Mouse (Mus musculus) layer of hippocampus, postnatal 14 days (tissue): ENCODE measurements around the gene Snrpa1. TPM values are rescaled to one million over a fixed set of nuclear protein-coding genes. Genes with fewer than 3 reads are reported as not detected.
A peak's percentile ranks its signal among the peaks of the same experiment; 100 is the strongest.

Experiments
- DNase-seq, 2 experiments: peaks; one replicate each; pipeline ENCODE4 v3.0.0; 2021 to 2022; ENCODE audit warnings: low spot score in 2 of 2, mixed read lengths in 1 of 2
- total RNA-seq, 2 experiments: library from RNA; stranded (reverse); gene quantifications; 2 replicates each; pipeline ENCODE4 v1.2.3; 2021

Snrpa1 gene
- total RNA-seq, 2 experiments from 2014 or later = 29.6 to 33.7 TPM

DNA sequence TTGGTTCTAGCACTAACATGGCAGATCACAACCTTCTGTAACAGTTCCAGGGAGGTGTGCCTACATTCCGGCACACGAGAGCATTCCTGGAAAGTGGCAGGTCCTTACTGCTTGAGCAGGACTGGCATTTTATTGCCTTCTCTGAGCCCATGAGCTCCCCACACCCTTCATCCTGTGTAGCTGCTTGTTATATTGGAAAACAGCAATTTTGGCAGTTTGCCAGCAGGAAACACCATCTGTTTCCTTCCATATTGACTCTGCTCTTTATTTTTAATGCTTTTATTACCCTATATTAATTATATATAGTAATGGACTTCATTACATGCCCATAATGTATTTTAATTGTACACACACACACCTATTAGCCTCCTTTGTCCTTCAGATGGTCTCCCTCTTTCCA, 17.6 kb downstream of the Snrpa1 start:
- no peak for DNase-seq

DNA sequence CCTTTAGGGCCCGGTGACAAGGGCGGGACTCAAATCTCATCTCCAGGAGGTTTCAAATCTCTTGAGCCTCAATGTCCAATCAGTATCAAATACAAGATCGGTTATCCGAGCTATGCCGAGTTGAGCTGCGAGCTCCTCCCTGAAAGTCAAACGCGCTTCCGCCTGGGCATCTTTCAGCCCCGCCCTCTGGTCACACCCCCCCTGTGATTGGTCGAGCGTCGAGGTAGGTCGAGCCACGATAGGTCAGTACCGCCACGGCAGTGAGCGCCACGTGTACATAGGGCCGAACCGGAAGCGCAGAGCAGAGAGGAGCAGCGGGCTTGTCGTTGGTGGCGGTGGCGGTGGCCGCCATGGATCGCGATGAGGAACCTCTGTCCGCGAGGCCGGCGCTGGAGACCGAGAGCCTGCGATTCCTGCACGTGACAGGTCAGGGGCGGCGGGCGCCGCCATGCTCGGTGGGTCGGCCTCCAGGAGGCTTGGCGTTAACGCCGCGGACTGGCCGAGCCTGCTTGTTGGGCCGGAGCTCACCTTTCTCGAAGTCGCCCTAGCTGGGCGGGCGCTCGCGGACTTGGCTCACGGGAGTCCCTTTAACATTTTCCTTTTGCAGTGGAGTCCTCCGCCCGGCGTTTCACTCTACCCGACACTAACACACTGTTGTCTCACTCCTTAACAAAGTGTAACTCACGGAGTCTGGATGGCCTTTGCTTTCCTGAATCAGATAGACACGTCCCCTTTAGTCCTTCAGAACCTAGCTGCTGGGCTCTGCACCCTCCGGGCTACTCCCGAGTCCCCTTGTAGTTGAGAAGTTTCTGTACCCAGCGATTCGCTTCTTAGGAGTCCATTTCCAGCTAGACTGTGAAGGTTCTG, 20.8 kb downstream of the Snrpa1 start, which contains the start of gene Selenos:
TSS of gene Selenos (plus strand) at position 286 of the 867 bp plus-strand sequence.
- DNase-seq = peak; percentile 90 to 97

DNA sequence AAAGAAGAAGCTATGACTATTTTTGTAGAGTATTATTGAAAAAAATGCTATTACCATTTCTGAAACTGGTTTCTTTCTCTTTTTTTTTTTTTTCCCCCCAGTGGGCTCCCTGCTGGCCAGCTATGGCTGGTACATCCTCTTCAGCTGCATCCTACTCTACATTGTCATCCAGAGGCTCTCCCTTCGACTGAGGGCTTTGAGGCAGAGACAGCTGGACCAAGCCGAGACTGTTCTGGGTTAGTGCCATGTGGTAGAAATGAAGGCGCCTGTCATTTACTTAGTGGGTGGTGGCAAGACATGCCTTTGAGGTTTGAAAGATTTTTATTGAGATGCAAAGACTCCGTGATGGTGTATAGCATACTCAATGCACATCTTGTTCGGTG, 21.4 kb downstream of the Snrpa1 start:
- DNase-seq = no peak

DNA sequence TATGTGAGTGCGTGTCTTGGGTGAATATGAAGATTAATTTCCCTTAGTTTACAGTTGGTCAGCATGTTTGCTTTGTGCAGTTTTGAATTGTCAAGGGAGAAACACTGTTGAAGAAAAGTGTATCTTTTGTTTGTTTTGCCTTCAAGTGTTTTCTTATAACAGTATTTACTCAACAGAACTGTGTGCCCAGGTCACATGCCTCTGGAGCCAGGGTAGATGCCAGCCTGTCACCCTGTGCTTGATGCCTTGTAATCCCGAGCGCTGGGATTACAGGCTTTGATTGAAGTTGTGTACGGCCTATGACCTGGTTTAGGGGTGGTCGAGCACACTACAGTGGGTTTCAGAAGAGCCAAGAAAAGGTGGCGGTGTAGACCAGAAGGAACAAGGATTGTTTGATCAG, 25.0 kb downstream of the Snrpa1 start:
- DNase-seq = no peak

DNA sequence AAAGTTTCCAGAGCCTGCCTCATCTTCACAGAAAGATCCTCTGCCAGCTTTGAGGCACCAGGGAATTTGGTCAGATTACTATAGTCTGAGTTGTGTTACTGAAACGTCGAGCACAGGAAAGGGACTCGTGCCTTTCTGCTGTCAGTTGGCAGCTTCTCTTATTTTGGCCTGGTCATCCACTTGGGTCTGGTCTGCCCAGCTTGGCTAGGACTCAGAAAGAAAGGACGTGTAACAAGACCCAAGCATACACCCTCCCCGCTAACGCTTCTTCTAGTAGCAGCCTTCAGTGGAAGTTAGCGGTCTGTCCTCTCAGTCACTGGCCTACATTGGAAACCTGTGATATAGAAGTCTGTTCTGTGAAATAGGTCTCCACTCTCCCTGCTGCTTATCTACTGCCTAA, 25.7 kb downstream of the Snrpa1 start:
- DNase-seq = no peak

DNA sequence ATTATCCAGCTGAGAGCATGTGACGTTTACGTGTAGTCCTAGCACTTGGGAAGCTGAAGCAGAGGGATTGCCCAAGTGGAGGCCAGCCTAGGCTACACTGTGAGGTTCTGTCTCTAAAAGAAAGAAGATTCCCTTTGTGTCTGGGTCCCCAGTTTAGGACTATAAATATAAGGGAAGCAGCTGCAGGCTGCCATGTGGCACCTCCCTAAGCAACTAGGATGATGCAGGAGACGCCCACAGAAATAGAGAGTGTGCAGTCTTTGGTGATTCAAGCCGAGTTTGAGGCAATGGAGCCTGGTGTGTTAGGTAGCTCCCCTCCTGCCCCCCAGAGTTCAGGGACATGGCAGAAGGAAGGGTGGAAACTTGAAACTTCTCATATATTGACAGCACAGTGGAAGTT, 28.8 kb downstream of the Snrpa1 start:
- DNase-seq = no peak

DNA sequence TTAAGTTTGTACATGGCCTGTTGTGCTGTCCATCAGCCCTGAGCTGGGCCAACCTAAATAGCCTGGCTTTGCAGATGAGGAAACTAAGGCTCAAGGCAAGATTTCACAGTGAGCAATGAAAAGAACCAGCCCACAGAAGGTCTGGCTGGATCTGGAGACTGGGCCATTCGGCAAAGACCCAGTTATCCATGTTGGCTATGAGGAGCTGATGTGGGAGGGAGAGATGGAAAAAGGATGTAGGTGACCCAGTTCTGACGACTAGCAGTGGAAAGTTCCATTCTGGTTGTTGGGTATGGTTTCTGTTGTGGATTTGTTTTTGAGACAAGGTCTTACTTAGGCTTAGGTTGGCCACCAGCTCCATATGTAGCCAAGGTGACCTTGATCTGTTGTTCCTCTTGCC, 29.3 kb downstream of the Snrpa1 start:
- DNase-seq = no peak

DNA sequence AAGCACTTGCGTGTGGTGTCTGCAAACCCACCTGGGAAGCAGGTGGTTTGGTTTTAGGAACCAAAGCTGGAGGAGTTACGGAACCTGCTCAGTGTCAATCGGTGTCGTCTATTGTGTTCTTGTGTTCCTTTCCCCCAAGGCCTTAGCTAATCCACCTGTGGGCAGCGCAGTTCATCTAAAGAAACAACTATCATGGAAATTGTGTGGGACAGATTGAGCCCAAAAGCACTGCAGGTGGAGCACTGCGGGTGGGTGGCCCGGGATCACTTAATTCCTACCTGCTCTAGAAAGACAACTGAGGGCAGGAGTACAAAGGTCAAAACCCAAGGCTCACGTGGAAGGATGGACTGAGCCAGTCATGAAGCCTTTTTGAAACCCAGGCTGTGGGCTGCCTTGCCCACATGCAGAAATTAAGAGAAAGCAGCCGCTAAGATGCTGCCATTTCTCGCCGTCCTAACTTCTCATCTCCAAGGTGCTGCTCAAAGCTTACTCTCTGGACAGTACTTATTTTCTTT, 31.9 kb downstream of the Snrpa1 start:
- no peak for DNase-seq

DNA sequence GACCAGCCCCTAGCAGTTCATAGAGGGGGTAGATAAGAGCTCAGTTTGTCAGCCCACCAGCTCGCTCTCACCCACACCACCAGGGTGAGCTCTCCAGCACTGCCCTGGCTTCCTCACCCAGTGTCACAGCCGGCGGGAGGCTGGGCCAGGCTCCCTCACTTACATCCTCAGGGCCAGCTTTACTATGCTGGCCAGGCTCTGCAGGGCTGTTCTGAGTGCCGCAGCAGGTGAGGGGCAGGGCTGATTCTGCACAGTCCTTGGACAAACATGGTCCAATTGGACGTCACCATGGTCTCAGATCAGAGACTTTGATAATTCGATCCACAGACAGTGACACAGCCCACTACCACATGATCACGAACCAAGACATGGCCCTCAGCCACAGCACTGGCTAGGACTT, 32.8 kb downstream of the Snrpa1 start:
- no peak for DNase-seq

DNA sequence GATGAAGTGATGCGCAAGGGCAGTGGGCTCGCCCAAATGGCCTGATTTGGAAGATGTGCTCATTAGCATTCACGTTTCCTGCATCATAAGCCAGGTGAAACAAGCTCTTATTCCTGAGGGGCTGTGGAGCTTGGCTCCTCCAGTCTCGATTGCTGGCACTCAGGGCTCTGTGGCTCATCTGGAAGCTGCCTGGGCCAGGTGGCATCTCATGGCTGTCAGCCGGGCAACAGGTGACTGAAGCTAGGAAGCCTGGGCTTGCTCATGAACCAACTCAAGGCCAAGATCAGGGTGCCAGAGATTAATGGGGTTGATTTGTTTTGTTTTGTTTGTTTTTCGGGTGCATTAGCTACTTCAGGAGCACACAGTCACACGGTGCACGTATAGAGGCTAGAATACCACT, 33.9 kb downstream of the Snrpa1 start:
- no peak for DNase-seq

DNA sequence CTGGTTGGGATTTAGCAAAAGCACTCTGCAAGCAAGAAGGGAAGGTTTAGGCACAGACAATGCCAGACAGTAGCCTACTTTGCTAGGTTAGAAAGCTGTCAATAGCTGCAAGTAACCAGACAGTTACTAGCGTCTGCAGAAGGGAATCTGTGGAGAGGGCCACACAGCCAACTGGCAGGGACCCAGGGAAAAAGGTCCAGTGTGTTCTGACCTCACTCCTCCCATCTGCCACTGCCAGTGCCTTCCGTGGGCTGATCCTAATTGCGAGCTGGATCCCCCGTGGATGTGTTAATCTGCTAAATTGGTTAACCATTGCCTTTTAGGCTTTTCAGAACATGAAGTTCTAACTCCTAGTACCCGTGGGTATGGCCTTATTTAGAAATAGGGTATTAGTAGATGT, 35.3 kb downstream of the Snrpa1 start:
- DNase-seq = no peak

DNA sequence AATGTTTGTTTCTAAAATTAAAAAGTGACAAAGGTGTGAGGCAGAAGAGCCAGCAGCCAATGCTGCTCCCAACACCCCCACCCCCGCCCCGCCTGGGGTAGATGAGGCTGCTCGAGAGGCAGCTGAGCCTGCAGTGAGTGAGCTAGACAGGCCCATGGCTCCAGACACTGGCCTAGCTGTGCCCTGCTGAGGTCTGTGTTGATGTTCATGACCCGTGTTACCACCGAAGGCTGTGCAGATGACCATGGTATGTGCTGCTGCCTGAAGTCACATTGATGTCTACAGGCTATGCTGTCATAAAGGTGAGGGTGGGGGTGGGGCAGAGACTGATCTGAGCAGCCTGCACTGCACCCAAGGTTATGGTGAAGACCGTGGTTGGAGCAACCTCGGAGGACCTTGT, 40.0 kb downstream of the Snrpa1 start:
- no peak for DNase-seq

DNA sequence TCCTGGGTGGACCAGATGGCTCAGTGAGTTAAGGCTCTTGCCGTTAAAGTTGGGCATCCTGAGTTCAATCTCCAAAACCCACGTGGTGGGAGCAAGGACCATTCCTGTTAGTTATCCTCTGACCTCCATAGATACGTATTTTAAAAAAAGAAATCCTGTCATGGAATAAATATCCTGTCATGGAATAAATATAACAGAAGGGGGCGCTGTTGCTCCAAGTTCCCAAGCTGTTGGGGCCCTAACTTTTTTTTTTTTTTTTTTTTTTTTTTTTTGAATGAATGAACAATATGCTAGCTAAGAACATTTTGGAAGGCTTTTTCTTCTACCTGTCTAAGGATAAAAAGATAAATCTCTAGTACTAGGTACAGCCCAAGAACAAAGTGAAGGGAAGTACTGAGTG, 43.1 kb downstream of the Snrpa1 start:
- peak in 1 of 2 experiments; percentile 57 for DNase-seq

DNA sequence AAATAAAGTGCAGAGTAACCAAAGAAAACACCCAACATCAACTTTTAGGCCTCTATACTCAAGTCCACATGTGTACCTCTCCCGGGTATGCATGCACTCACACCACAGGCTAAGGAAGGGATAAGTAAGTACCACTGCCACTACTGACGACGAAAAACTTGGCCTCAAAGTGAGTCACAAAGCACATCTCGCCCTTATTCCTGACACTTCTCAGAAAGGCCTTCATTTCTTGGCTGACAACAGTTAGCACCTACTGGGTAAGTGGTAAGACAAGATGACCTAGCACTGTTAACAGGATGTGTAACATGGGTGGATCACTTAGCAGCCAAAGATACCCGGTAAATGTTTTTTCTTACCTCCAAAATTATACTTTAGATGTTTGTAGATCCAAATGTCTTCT, 45.7 kb downstream of the Snrpa1 start:
- no peak for DNase-seq

DNA sequence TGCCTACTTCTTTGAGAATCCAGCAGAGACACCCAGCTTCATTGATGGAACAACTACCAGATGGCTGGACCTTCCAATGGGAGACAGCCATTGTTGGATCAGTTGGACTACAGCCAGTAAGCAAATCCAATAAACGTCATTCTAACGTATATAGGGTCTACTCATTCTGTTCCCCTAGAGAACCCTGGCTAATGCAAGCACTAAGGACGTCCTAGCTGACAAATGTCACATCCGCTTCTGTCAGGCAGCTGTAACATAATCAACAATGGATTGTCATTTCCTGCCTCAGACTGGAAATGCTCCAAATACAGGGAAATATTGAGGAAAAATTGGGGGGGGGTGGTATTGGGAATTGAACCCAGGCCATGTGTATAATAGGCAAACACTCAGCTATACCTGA, 47.0 kb downstream of the Snrpa1 start:
- no peak for DNase-seq

DNA sequence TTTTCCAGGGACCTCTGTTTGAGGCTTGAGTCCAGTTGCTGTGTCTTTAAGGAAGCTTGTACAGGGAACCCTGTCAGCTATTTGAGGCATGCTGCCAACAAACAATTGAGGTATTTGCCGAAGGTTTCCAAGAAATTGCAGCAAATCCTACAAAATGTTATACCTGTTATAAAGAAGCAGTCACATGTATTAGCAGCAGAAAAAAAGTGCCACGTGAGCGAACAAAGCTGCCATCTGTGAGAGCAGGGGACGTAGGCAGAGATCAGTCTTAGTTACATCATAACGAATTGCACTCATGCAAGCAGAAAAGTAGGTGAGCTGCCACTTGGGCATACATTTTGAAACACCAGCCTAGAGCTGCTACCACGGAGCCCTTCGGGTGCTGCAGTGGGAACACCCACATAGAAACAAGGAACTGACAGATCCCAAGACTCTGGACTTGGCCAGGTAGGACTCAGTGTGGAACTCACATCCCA, 47.8 kb downstream of the Snrpa1 start:
- no peak for DNase-seq

DNA sequence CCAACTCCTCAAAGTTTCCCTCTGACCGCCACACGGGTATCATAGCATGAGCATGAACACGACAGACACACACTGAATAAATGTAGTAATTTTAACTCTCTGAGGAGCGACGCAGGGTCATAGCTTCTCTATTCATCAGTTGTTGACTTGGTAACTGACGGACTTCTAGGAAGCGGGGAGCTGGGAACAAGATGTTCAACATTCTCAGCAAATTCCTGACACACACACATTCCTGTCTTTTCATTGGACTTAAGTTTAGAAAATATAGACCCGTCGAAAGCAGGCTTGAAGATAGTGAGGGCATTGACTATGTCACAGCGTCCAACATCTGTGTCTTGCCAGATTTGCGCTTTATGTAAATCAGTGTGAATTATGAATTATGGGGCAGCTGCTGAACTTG, 48.4 kb downstream of the Snrpa1 start:
- no peak for DNase-seq

DNA sequence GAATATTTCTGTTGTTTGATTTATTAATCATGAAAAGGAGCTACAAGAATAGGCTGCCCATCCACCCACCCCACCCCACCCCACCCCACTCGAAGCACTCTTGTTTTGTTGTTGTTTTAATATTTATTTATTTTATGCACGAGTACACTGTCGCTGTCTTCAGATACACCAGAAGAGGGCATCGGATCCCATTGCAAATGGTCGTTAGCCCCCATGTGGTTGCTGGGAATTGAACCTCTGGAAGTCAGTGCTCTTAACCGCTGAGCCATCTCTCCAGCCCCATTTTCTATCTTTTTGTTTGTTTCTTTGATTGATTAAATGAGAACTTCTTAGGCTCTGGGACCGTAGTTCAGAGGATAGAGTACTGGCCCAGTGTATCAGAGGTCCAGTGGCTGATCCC, 49.1 kb downstream of the Snrpa1 start:
- no peak for DNase-seq

DNA sequence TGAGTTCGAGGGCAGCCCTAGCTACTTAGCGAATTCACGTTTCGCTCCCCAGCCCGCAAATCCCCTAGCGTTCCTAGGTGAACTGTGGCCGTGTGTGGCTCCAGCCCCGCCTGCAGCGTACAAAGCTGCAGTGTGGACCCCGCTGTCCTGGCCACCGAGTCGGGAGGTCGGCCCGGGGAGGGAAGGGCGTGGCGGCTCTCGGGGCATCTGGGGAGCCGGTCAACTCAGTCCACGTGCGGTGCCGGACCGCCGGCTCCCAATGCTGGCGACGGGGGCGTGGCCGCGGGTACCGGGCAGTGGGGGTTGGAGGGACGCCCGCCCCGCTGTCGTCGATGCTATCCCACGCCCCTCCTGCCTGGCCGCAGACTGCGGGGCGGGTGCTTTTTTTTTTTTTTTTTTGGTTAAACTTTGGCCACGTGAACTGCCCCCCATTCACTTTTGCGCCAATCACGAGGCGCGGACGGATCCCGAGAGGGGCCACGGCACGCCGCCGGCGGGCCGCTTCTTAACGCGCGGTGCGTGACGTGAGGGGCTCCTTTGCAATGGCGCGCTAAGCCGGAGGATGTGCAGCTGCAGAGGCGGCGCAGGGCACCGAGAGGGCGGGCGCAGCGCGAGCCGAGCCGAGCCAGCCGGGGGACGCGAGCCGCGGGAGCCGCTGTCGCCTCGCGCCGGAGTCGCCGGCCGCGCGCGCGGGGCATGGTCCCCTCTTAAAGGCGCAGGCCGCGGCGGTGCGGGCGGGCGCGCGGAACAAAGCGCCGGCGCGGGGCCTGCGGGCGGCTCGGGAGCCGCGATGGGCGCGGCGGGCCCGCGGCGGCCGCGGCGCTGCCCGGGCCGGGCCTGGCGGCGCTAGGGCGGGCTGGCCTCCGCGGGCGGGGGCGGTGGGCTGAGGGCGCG, 50.4 kb downstream of the Snrpa1 start, which contains the start of gene Chsy1:
TSS of gene Chsy1 (plus strand) at position 555 of the 894 bp plus-strand sequence.
- DNase-seq = peak; percentile 92

DNA sequence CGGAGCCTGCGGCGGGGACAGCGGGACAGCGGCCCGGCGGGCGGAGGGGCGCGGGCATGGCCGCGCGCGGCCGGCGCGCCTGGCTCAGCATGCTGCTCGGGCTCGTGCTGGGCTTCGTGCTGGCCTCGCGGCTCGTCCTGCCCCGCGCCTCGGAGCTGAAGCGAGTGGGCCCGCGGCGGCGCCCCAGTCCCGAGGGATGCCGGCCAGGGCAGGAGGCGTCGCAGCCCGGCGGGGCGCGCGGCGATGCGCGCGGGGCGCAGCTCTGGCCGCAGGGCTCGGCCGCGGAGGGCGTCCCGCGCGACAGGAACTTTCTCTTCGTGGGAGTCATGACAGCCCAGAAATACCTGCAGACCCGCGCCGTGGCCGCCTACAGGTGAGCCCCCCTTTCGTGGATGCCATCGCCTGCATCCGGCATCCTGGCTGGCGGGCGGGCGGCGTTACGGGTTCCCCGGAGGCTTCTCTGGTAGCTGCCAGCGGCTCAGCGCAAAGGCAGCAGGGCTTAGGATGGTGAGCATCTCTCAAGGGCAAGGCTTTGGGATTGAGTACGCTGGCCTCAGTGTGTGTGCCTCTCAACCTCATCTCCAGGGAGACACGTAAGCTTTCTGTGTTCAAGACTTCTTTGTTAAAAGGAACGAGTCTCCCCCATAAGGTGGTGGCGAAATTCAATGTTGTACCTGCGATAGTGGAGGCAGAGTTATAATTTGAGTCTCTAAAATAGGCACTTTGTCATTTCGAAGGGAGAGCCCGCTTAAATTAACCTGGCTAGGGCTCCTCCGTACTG, 51.2 kb downstream of the Snrpa1 start:
- DNase-seq = peak in 1 of 2 experiments; percentile 34

DNA sequence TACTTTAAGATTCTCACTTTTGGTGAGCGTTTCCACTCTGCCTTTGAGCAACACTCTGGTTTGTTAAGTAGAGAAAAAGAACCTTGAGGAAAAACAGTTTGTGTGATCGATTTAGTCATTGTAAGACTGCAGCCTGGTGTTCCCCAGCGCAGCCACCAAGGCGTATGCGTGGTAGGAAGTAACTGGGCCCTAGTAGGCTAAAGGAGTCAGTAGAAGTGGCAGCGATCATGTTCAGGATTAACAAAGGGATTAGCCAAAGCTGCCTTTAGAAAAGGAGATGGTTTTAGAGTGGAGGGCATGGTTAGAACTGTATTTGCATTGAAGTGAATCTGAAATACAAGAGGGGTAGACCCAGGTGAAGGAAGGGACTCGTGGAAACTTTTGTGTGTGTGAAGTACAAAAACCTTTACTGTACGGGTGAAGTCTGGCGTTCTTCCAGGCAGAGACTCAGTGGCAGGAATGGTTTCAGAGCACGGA, 51.9 kb downstream of the Snrpa1 start:
- no peak for DNase-seq
